In genomic region chr5:107164146-107164545, GRCm38 (mm10) we compare ENCODE assay signal across 26 mouse cellular contexts.
A peak's percentile ranks its signal among the peaks of the same experiment; 100 is the strongest.
DNase-seq lines count a peak whose midpoint lies in the region; ATAC-seq and TF ChIP-seq lines count a peak whose summit lies in the region.
"Had no signal": no experiment of that assay in that cellular context is flagged by ENCODE, and none has a peak within 500 bp of the region (broad histone marks: within the 10 kb centered on the region; RNA-seq: fewer than 3 reads in every experiment).

No protein-coding gene starts in this region.

- ATAC-seq in heart, embryonic 11.5 days (replicated peaks; ENCODE audit: insufficient number of reproducible peaks, low FRiP score, low TSS enrichment) = no peak
- ATAC-seq in lung, postnatal 0 days = no peak
- no peak for ATAC-seq in embryonic facial prominence, embryonic 14.5 days (ENCODE audit: low read depth)
- ATAC-seq in limb, embryonic 13.5 days (ENCODE audit: low FRiP score, low read depth) = no peak
- no peak for ATAC-seq in liver, postnatal 0 days
- ATAC-seq: forebrain, embryonic 13.5 days; inflammation-experienced regulatory T-cells, adult 6 months; midbrain, embryonic 13.5 days had no signal

- no peaks in the 10 kb centered on the region for H3K36me3 ChIP-seq in heart, embryonic 11.5 days (ENCODE audit: control insufficient read depth, insufficient read depth, low read length)
- H3K36me3 ChIP-seq in lung, postnatal 0 days (ENCODE audit: insufficient read depth, low read length) = no peaks in the 10 kb centered on the region
- H3K36me3 ChIP-seq in embryonic facial prominence, embryonic 14.5 days (ENCODE audit: control insufficient read depth, insufficient read depth, low read length) = no peaks in the 10 kb centered on the region
- H3K36me3 ChIP-seq in limb, embryonic 13.5 days = no peaks in the 10 kb centered on the region
- H3K36me3 ChIP-seq in liver, postnatal 0 days (replicated peaks; ENCODE audit: insufficient read depth, low read length) = no peaks in the 10 kb centered on the region
- H3K36me3 ChIP-seq: hindbrain, embryonic 13.5 days; midbrain, embryonic 13.5 days; neural tube, embryonic 12.5 days had no signal

- 0 out of 2 replicates have a peak, but pooled peaks cover 3% of the 10 kb centered on the region for H3K27me3 ChIP-seq in heart, embryonic 11.5 days (ENCODE audit: control insufficient read depth, insufficient read depth, low read length)
- H3K27me3 ChIP-seq in lung, postnatal 0 days (replicated peaks; ENCODE audit: insufficient read depth, low read length) = no peaks in the 10 kb centered on the region
- no peaks in the 10 kb centered on the region for H3K27me3 ChIP-seq in embryonic facial prominence, embryonic 14.5 days (replicated peaks; ENCODE audit: control insufficient read depth, insufficient read depth, low read length)
- no peaks in the 10 kb centered on the region for H3K27me3 ChIP-seq in limb, embryonic 13.5 days
- H3K27me3 ChIP-seq in liver, postnatal 0 days (ENCODE audit: insufficient read depth, low read length) = no peaks in the 10 kb centered on the region
- H3K27me3 ChIP-seq: hindbrain, embryonic 13.5 days; neural tube, embryonic 12.5 days had no signal

- no peak overlapping the region for H3K27ac ChIP-seq in heart, embryonic 11.5 days (ENCODE audit: low read depth, low read length)
- H3K27ac ChIP-seq in lung, postnatal 0 days (ENCODE audit: low read length) = peak overlapping the region; percentile 26; the same call in 1 of the 2 replicates
- H3K27ac ChIP-seq in embryonic facial prominence, embryonic 14.5 days (replicated peaks; ENCODE audit: low read depth, low read length) = peak overlapping the region; percentile 61
- H3K27ac ChIP-seq in limb, embryonic 13.5 days = peak overlapping the region; percentile 1; the same call in 1 of the 2 replicates
- no peak overlapping the region for H3K27ac ChIP-seq in liver, postnatal 0 days (ENCODE audit: low read depth)
- H3K27ac ChIP-seq: forebrain, embryonic 13.5 days; heart, adult 2 months; hindbrain, embryonic 13.5 days; kidney, postnatal 0 days; midbrain, embryonic 13.5 days; neural tube, embryonic 12.5 days had no signal

- peak; percentile 83 for DNase-seq in heart, adult 11 months
- no peak for DNase-seq in lung, postnatal 0 days (ENCODE audit: low spot score)
- DNase-seq in lung, postnatal 25 days (ENCODE audit: low spot score) = no peak
- DNase-seq in embryonic facial prominence, embryonic 14.5 days (ENCODE audit: low spot score) = no peak
- no peak for DNase-seq in cerebellum, adult 9-11 months
- DNase-seq in liver, postnatal 0 days = no peak
- DNase-seq: adrenal gland, postnatal 25 days; cerebellum, adult 9-10 months; gastrocnemius, postnatal 25 days; heart, adult 2 months; heart, postnatal 10 days; kidney, adult 18-20 months; layer of hippocampus, adult 9-11 months; lung, postnatal 36 days; right cerebral cortex, postnatal 14 days; spleen, adult 18-20 months had no signal

- no peak overlapping the region for H3K4me2 ChIP-seq in heart, embryonic 11.5 days
- H3K4me2 ChIP-seq in lung, postnatal 0 days (replicated peaks; ENCODE audit: low read depth, low read length) = no peak overlapping the region
- no peak overlapping the region for H3K4me2 ChIP-seq in embryonic facial prominence, embryonic 14.5 days (ENCODE audit: low read depth, low read length)
- H3K4me2 ChIP-seq in limb, embryonic 13.5 days (replicated peaks) = no peak overlapping the region
- no peak overlapping the region for H3K4me2 ChIP-seq in liver, postnatal 0 days (ENCODE audit: low read depth, low read length)
- H3K4me2 ChIP-seq: forebrain, embryonic 13.5 days; hindbrain, embryonic 13.5 days; midbrain, embryonic 13.5 days; neural tube, embryonic 12.5 days had no signal

- H3K9me3 ChIP-seq in heart, embryonic 11.5 days (replicated peaks; ENCODE audit: control insufficient read depth, low read length) = no peaks in the 10 kb centered on the region
- H3K9me3 ChIP-seq in lung, postnatal 0 days (ENCODE audit: low read length) = no peaks in the 10 kb centered on the region
- no peaks in the 10 kb centered on the region for H3K9me3 ChIP-seq in embryonic facial prominence, embryonic 14.5 days (ENCODE audit: control insufficient read depth, low read length)
- H3K9me3 ChIP-seq in limb, embryonic 13.5 days = no peaks in the 10 kb centered on the region
- H3K9me3 ChIP-seq in liver, postnatal 0 days (ENCODE audit: low read length) = no peaks in the 10 kb centered on the region
- H3K9me3 ChIP-seq: forebrain, embryonic 13.5 days; hindbrain, embryonic 13.5 days; megakaryocyte, embryonic 14.5 days; midbrain, embryonic 13.5 days; neural tube, embryonic 12.5 days had no signal

- no peak overlapping the region for H3K9ac ChIP-seq in heart, embryonic 11.5 days (ENCODE audit: low read depth, low read length)
- H3K9ac ChIP-seq in lung, postnatal 0 days (replicated peaks; ENCODE audit: low read depth) = no peak overlapping the region
- H3K9ac ChIP-seq in embryonic facial prominence, embryonic 14.5 days (ENCODE audit: low read depth, low read length) = no peak overlapping the region
- H3K9ac ChIP-seq in limb, embryonic 13.5 days = no peak overlapping the region
- H3K9ac ChIP-seq in liver, postnatal 0 days (replicated peaks) = no peak overlapping the region
- H3K9ac ChIP-seq: forebrain, embryonic 13.5 days; hindbrain, embryonic 13.5 days; midbrain, embryonic 13.5 days; neural tube, embryonic 12.5 days had no signal

- 67% methylated on average over 4 of the region's 4 CpGs for WGBS in heart, embryonic 11.5 days (ENCODE audit: insufficient replicate concordance)
- 70% methylated on average over 4 of the region's 4 CpGs for WGBS in lung, postnatal 0 days
- WGBS in embryonic facial prominence, embryonic 14.5 days = 67% methylated on average over 4 of the region's 4 CpGs
- WGBS in limb, embryonic 13.5 days = 88% methylated on average over 4 of the region's 4 CpGs
- WGBS in liver, postnatal 0 days (ENCODE audit: insufficient replicate concordance) = 54% methylated on average over 4 of the region's 4 CpGs

- TF ChIP-seq EP300 in lung, postnatal 0 days (IDR thresholded peaks at IDR 0.05) = no peak
- TF ChIP-seq EP300 in liver, postnatal 0 days (IDR thresholded peaks at IDR 0.05; ENCODE audit: low read depth) = no peak

- no peak overlapping the region for H3K4me3 ChIP-seq in heart, embryonic 11.5 days (ENCODE audit: low read depth, low read length)
- H3K4me3 ChIP-seq in lung, postnatal 0 days (ENCODE audit: low read depth, low read length) = no peak overlapping the region
- H3K4me3 ChIP-seq in embryonic facial prominence, embryonic 14.5 days (ENCODE audit: low read depth, low read length) = no peak overlapping the region
- no peak overlapping the region for H3K4me3 ChIP-seq in limb, embryonic 13.5 days
- no peak overlapping the region for H3K4me3 ChIP-seq in liver, postnatal 0 days (ENCODE audit: low read depth, low read length)
- H3K4me3 ChIP-seq: erythroblast, embryonic 14.5 days; forebrain, embryonic 13.5 days; heart, adult 2 months; hindbrain, embryonic 13.5 days; megakaryocyte, embryonic 14.5 days; midbrain, embryonic 13.5 days; neural tube, embryonic 12.5 days had no signal

- peaks cover 24% of the 10 kb centered on the region for H3K4me1 ChIP-seq in heart, embryonic 11.5 days (ENCODE audit: control insufficient read depth, insufficient read depth, low read length)
- H3K4me1 ChIP-seq in lung, postnatal 0 days (ENCODE audit: insufficient read depth, low read depth, low read length) = peaks cover 18% of the 10 kb centered on the region; the same call in 1 of the 2 replicates
- H3K4me1 ChIP-seq in embryonic facial prominence, embryonic 14.5 days (ENCODE audit: control insufficient read depth, insufficient read depth, low read length) = peaks cover 89% of the 10 kb centered on the region
- H3K4me1 ChIP-seq in limb, embryonic 13.5 days = peaks cover 80% of the 10 kb centered on the region
- peaks cover 18% of the 10 kb centered on the region for H3K4me1 ChIP-seq in liver, postnatal 0 days (ENCODE audit: insufficient read depth)
- H3K4me1 ChIP-seq: megakaryocyte, embryonic 14.5 days had no signal

- TF ChIP-seq CTCF in lung, postnatal 0 days (IDR thresholded peaks at IDR 0.05) = no peak
- no peak for TF ChIP-seq CTCF in liver, postnatal 0 days (IDR thresholded peaks at IDR 0.05; ENCODE audit: low read depth)

Comparison
In these comparisons a context has a peak if more than half of its experiments do, and no peak if none do; other contexts are left out.
1. H3K27ac ChIP-seq: peak in lung, postnatal 0 days (single experiment), embryonic facial prominence, embryonic 14.5 days (single experiment) and limb, embryonic 13.5 days (single experiment); none in heart, embryonic 11.5 days (single experiment) and liver, postnatal 0 days (single experiment).